ENCODE assay signal across 8 mouse cellular contexts in the genomic region with DNA sequence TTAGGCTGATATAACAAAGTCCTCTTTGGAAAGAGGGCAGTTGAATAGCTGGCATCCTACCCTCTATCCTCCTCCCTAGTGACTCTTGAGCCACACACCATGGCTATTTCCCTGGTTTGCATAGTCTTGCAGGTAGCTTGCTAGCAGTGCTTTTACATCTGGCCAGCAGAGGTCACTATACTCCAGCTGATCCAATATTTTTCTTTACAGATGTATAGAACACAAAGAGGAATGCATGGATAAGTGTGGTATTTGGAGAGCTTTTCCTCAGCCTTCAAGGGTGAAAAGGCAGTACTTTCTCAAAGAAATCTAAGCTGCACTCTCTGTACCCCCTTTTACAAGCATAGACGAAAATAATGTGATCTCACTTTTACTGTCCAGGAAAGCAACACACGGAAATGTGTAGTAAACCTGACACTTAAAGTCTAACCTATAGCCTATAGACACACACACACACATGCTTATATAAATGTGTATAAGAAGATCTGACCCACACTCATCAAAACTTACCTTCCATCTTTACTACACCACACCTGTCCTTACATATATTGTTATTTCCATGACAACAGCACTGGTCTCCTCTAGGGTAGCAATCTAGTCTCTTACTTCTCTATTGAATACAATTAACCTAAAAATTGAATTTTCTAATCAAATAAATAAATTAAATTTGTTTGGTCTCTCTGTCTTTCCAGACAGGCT.
A peak's percentile ranks its signal among the peaks of the same experiment; 100 is the strongest.
DNase-seq lines count a peak whose midpoint lies in the region; ATAC-seq and TF ChIP-seq lines count a peak whose summit lies in the region.

No protein-coding gene starts in this region.

- peak; percentile 23 for DNase-seq in liver
- peak; percentile 37 for DNase-seq in liver, adult 2 months (ENCODE audit: extremely low read depth, low read depth, low spot score)
- DNase-seq in natural killer cell, adult 2 months (ENCODE audit: low spot score in 2 of 2), result peak; percentile 27 to 28
- DNase-seq in thymus, postnatal 25 days, result peak; percentile 68

- no peaks in the 10 kb centered on the region for H3K36me3 ChIP-seq in liver, embryonic 12.5 days
- no peaks in the 10 kb centered on the region for H3K36me3 ChIP-seq in forebrain, embryonic 13.5 days (ENCODE audit: poor library complexity, severe bottlenecking)
- H3K36me3 ChIP-seq in intestine, postnatal 0 days (ENCODE audit: control insufficient read depth, insufficient read depth), result no peaks in the 10 kb centered on the region
- no peaks in the 10 kb centered on the region for H3K36me3 ChIP-seq in liver, adult 2 months (ENCODE audit: control insufficient read depth, insufficient read depth, low read length)

- no peak overlapping the region for H3K27ac ChIP-seq in liver, embryonic 12.5 days
- H3K27ac ChIP-seq in forebrain, embryonic 13.5 days, result no peak overlapping the region
- H3K27ac ChIP-seq in intestine, postnatal 0 days (ENCODE audit: low read depth, low read length), result no peak overlapping the region
- H3K27ac ChIP-seq in liver, adult 2 months (replicated peaks; ENCODE audit: insufficient read depth, low read depth, low read length), result no peak overlapping the region

- WGBS in liver, embryonic 12.5 days (ENCODE audit: insufficient replicate concordance), result 39% methylated on average over 2 of the region's 2 CpGs
- 47% methylated on average over 2 of the region's 2 CpGs for WGBS in forebrain, embryonic 13.5 days
- WGBS in intestine, postnatal 0 days, result 57% methylated on average over 2 of the region's 2 CpGs
- 59% methylated on average over 2 of the region's 2 CpGs for WGBS in liver, adult 2 months

- no peaks in the 10 kb centered on the region for H3K9me3 ChIP-seq in liver, embryonic 12.5 days (replicated peaks)
- no peaks in the 10 kb centered on the region for H3K9me3 ChIP-seq in forebrain, embryonic 13.5 days (replicated peaks)
- H3K9me3 ChIP-seq in intestine, postnatal 0 days (ENCODE audit: control insufficient read depth), result no peaks in the 10 kb centered on the region

- H3K9ac ChIP-seq in liver, embryonic 12.5 days, result no peak overlapping the region
- H3K9ac ChIP-seq in forebrain, embryonic 13.5 days, result no peak overlapping the region
- no peak overlapping the region for H3K9ac ChIP-seq in intestine, postnatal 0 days (ENCODE audit: low read depth, low read length)
- no peak overlapping the region for H3K9ac ChIP-seq in liver, adult 2 months (ENCODE audit: low read depth, low read length)

- no peaks in the 10 kb centered on the region for H3K79me2 ChIP-seq in liver, adult 2 months (ENCODE audit: control insufficient read depth, insufficient read depth, low read length)

- ATAC-seq in liver, embryonic 12.5 days, result no peak
- peak; percentile 81 for ATAC-seq in cerebellum, adult (ENCODE audit: insufficient number of reproducible peaks, low FRiP score, low TSS enrichment)
- ATAC-seq in forebrain, embryonic 13.5 days, result peak; percentile 90
- ATAC-seq in intestine, postnatal 0 days, result peak; percentile 38

- TF ChIP-seq POLR2A in liver, adult 2 months (IDR thresholded peaks at IDR 0.05; ENCODE audit: extremely low read depth, insufficient read depth, low read length), result no peak

- TF ChIP-seq CTCF in intestine, postnatal 0 days (IDR thresholded peaks at IDR 0.05; ENCODE audit: low read depth), result peak; percentile 89
- peak; percentile 51 for TF ChIP-seq CTCF in liver, adult 2 months (IDR thresholded peaks at IDR 0.05; ENCODE audit: low read depth, low read length)

- no peak overlapping the region for H3K4me2 ChIP-seq in liver, embryonic 12.5 days
- no peak overlapping the region for H3K4me2 ChIP-seq in forebrain, embryonic 13.5 days
- no peak overlapping the region for H3K4me2 ChIP-seq in intestine, postnatal 0 days (replicated peaks; ENCODE audit: low read depth)

- H3K27me3 ChIP-seq in liver, embryonic 12.5 days (replicated peaks), result no peaks in the 10 kb centered on the region
- no peaks in the 10 kb centered on the region for H3K27me3 ChIP-seq in forebrain, embryonic 13.5 days
- H3K27me3 ChIP-seq in intestine, postnatal 0 days (replicated peaks; ENCODE audit: control insufficient read depth, insufficient read depth, low read length), result no peaks in the 10 kb centered on the region
- no peaks in the 10 kb centered on the region for H3K27me3 ChIP-seq in liver, adult 2 months (ENCODE audit: control insufficient read depth, insufficient read depth, low read length)

- no peaks in the 10 kb centered on the region for H3K4me1 ChIP-seq in liver, embryonic 12.5 days
- no peaks in the 10 kb centered on the region for H3K4me1 ChIP-seq in forebrain, embryonic 13.5 days
- no peaks in the 10 kb centered on the region for H3K4me1 ChIP-seq in intestine, postnatal 0 days (replicated peaks; ENCODE audit: control insufficient read depth, insufficient read depth, low read length)
- H3K4me1 ChIP-seq in liver, adult 2 months (ENCODE audit: control insufficient read depth, insufficient read depth, low read length), result no peaks in the 10 kb centered on the region

- no peak overlapping the region for H3K4me3 ChIP-seq in liver, embryonic 12.5 days
- no peak overlapping the region for H3K4me3 ChIP-seq in forebrain, embryonic 13.5 days
- no peak overlapping the region for H3K4me3 ChIP-seq in intestine, postnatal 0 days (ENCODE audit: low read depth, low read length)
- no peak overlapping the region for H3K4me3 ChIP-seq in liver, adult 2 months (ENCODE audit: insufficient read depth, low read depth, low read length)
